Mouse (Mus musculus) heart, adult 9 months (tissue): Measurements from ENCODE around the gene Ssxb1.
"Not testable (repeated sequence)": the region's sequence is repeated elsewhere in the genome, so short reads cannot be mapped to it uniquely, and the experiment has no call there.

Experiments used
- DNase-seq, 2 experiments: peaks; one replicate each; pipeline ENCODE4 v3.0.0; 2022; ENCODE audit warnings: low spot score in 2 of 2

Gene Ssxb1

DNA sequence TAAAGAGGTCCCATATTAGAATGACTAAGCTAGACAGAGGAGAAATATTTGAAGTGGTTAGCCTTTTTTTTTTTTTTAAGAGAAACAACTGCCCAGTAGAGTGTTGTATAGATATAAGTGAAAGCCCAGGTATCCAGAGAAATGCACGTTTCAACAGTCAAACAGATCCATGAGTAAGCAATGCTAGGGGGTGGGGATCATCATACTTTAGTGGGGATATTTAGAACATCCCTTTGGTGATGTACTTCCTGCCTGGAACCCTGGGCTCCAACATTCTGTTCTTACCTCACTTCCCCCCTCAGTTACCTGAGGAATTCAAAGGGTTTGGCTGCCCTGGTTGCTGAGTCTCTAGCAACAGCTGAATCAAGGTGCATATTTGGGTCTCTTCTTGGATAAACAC lies at the start of gene Ssxb1:
Gene Ssxb1 (plus strand): TSS at position 301 of the 400 bp plus-strand sequence.
- not testable (repeated sequence) for DNase-seq

DNA sequence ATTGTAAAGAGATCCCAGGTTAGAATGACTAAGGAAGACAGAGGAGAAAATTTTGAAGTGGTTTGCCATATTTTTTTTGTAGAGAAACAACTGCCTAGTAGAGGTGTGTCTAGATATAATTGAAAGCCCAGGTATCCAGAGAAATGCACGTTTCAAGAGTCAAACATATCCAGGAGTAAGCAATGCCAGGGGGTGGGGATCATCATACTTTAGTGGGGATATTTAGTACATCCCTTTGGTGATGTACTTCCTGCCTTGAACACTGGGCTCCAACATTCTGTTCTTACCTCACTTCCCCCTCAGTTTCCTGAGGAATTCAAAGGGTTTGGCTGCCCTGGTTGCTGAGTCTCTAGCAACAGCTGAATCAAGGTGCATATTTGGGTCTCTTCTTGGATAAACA lies 46.4 kb upstream of the Ssxb1 start, which contains the start of gene Ssxb9:
Gene Ssxb9 (plus strand): TSS at position 301 of the 400 bp plus-strand sequence.
- DNase-seq = not testable (repeated sequence)

DNA sequence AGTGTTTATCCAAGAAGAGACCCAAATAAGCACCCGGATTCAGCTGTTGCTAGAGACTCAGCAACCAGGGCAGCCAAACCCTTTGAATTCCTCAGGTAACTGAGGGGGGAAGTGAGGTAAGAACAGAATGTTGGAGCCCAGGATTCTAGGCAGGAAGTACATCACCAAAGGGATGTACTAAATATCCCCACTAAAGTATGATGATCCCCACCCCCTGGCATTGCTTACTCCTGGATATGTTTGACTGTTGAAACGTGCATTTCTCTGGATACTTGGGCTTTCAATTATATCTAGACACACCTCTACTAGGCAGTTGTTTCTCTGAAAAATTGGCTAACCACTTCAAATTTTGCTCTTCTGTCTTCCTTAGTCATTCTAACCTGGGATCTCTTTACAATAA lies 48.5 kb downstream of the Ssxb1 start, which contains the start of gene Ssxb2:
Gene Ssxb2 (minus strand): TSS at position 101 of the 400 bp plus-strand sequence.
- DNase-seq = not testable (repeated sequence)
